Mouse (Mus musculus) small intestine, adult 2 months (tissue): ENCODE measurements around the gene Itga2. TPM values are rescaled to one million over a fixed set of nuclear protein-coding genes. Genes with fewer than 3 reads are reported as not detected.
A peak's percentile ranks its signal among the peaks of the same experiment; 100 is the strongest.

Source experiments
- H3K27ac ChIP-seq: fragments of 200-500 bp; 2 replicates; pipeline ENCODE4 v1.5.1; 2012; ENCODE audit warnings: low read depth, low read length, control low read depth, inconsistent platforms; ENCODE audit not compliant: insufficient read depth
- H3K27me3 ChIP-seq: fragments of 200-500 bp; 2 replicates; pipeline ENCODE4 v1.6.1; 2012; ENCODE audit warnings: mild to moderate bottlenecking, moderate library complexity, low read length, inconsistent platforms; ENCODE audit not compliant: control insufficient read depth, insufficient read depth
- H3K36me3 ChIP-seq: fragments of 200-500 bp; 2 replicates; pipeline ENCODE4 v1.6.1; 2012; ENCODE audit warnings: mild to moderate bottlenecking, low read length, control low read depth, inconsistent platforms; ENCODE audit not compliant: control insufficient read depth, insufficient read depth
- H3K4me1 ChIP-seq: fragments of 200-500 bp; 2 replicates; pipeline ENCODE4 v1.6.1; 2012; ENCODE audit warnings: low read length, inconsistent platforms, mixed read lengths; ENCODE audit not compliant: control insufficient read depth, insufficient read depth, insufficient read length
- H3K4me3 ChIP-seq: fragments of 200-500 bp; 2 replicates; pipeline ENCODE4 v1.5.1; 2012; ENCODE audit warnings: low read depth, mild to moderate bottlenecking, control low read depth, inconsistent platforms, low read length, moderate library complexity
- CTCF ChIP-seq: fragments of 200-500 bp; IDR thresholded peaks from 2 replicates; pipeline ENCODE4 v1.5.1; 2012; ENCODE audit warnings: low read depth, mild to moderate bottlenecking, control low read depth, inconsistent platforms, low read length, moderate library complexity, mixed read lengths; ENCODE audit not compliant: insufficient replicate concordance, insufficient read length; ENCODE audit errors: extremely low read depth
- POLR2A ChIP-seq: fragments of 200-500 bp; IDR thresholded peaks from 2 replicates; pipeline ENCODE4 v1.6.1; 2012; ENCODE audit warnings: low read depth, mild to moderate bottlenecking, control low read depth, inconsistent platforms, low read length, moderate library complexity
- WGBS: fragments of 180-500 bp; shearing (Covaris S2); methylation state at CpG from one replicate; pipeline ENCODE4 v1.1.7; 2018; 5-methylcytosine and 5-hydroxymethylcytosine counted together
- polyA plus RNA-seq: library from polyadenylated mRNA; depleted of rRNA; stranded (reverse); fragments of >200 nt; gene quantifications from 2 replicates; pipeline ENCODE4 v1.2.3, GENCODE M21; 2012

The Itga2 gene
- polyA plus RNA-seq, 1 experiment: 1.2 TPM

DNA sequence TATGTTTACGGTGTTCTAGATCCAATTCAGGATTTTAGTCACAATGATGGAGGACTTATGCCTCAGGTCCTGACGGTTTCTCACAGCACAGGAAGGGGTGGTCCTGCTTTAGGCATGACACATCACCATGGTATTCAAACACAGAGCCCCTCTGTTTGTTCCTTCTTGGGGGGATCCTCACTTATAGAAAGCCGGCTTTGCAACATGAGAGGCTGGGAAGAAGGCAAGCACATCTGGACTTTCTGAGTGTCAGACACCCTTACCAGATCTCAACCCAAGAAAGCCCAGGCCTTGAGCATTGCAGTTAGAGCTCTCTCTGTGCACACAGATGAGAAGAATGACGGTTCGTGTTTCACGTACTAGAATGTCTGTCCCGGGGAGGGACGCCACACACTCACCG is 92.8 kb downstream of the Itga2 start:
- H3K27me3 ChIP-seq: no peaks in the 10 kb centered on the region
- 92% methylated on average over 9 of the region's 9 CpGs for WGBS
- no peak overlapping the region for H3K27ac ChIP-seq
- TF ChIP-seq POLR2A (no peak), CTCF (no peak)
- no peak overlapping the region for H3K4me3 ChIP-seq
- H3K36me3 ChIP-seq: peaks cover 27% of the 10 kb centered on the region
- H3K4me1 ChIP-seq: peaks cover 2% of the 10 kb centered on the region; the same call in 1 of the 2 replicates

- Histone ChIP-seq H3K36me3 (peaks cover 27% of the 10 kb centered on the region), H3K4me1 (peaks cover 2% of the 10 kb centered on the region; the same call in 1 of the 2 replicates), H3K27ac (no peak overlapping the region), H3K4me3 (no peak overlapping the region), H3K27me3 (no peaks in the 10 kb centered on the region)
- WGBS: 38% methylated on average over 5 of the region's 5 CpGs
- TF ChIP-seq POLR2A (no peak), CTCF (no peak)
Measured at GRCm38 (mm10) chr13:114838535-114838990, 93.3 kb downstream of the Itga2 start.

DNA sequence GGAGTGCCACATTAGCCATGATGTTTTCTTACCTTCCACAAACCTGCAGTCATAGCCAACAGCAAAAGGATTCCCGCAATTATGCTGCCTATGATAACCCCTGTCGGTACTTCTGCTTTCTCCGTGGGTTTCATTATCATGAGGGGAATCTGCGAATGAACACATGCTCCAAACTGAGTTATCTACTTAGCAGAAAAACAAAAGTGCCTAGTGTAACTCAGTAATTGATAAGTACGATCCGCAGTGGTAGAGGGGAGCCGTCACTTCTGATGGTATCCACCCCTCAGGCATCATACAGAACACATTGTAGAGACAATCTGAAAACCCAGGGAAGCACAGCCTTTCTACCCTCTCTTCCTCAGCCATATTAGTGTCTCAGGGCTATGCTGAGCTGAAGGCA is 94.8 kb downstream of the Itga2 start:
- H3K4me1 ChIP-seq: peaks cover 4% of the 10 kb centered on the region; the same call in 1 of the 2 replicates
- peaks cover 26% of the 10 kb centered on the region for H3K36me3 ChIP-seq
- no peak overlapping the region for H3K27ac ChIP-seq
- no peaks in the 10 kb centered on the region for H3K27me3 ChIP-seq
- H3K4me3 ChIP-seq: no peak overlapping the region
- TF ChIP-seq CTCF (no peak), POLR2A (no peak)
- WGBS: 83% methylated on average over 7 of the region's 7 CpGs

GRCm38 (mm10) chr13:114834580-114834979 is 97.3 kb downstream of the Itga2 start:
- TF ChIP-seq CTCF: no peak
- no peak for TF ChIP-seq POLR2A
- peaks cover 38% of the 10 kb centered on the region for H3K36me3 ChIP-seq
- H3K27ac ChIP-seq: 0 out of 2 replicates have a peak overlapping the region, but pooled peaks have one; percentile 23
- H3K4me1 ChIP-seq: peaks cover 4% of the 10 kb centered on the region; the same call in 1 of the 2 replicates
- H3K27me3 ChIP-seq: no peaks in the 10 kb centered on the region
- 56% methylated on average over 2 of the region's 2 CpGs for WGBS
- H3K4me3 ChIP-seq: no peak overlapping the region

- TF ChIP-seq CTCF: no peak
- no peak for TF ChIP-seq POLR2A
- Histone ChIP-seq H3K27ac (no peak overlapping the region), H3K4me3 (no peak overlapping the region), H3K36me3 (peaks cover 41% of the 10 kb centered on the region), H3K4me1 (peaks cover 4% of the 10 kb centered on the region; the same call in 1 of the 2 replicates), H3K27me3 (no peaks in the 10 kb centered on the region)
- WGBS: 74% methylated on average over 4 of the region's 4 CpGs
Measured at GRCm38 (mm10) chr13:114833351-114833750, 98.5 kb downstream of the Itga2 start.

DNA sequence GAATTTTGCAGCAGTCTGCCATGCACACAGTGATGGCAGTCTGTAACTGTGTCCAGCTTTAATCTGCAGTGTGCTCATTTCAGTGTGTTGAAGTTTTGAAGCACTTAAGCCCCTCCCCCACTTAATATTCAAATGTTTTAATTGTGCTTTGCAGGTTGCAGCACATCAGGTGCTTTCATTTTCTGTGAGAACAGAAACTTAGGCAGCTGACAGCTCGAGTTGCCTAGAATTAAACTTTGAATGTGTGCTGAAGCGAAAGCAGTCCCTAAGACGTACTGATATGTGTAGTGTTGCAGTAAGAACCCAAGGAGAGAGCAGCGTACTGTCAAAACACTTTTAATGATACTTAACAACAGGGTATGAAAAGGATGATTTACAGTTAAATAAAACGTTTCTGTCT is 99.1 kb downstream of the Itga2 start:
- TF ChIP-seq POLR2A: no peak
- no peak for TF ChIP-seq CTCF

GRCm38 (mm10) chr13:114831367-114831833 is 100.5 kb downstream of the Itga2 start:
- TF ChIP-seq POLR2A (no peak), CTCF (no peak)
- H3K27me3 ChIP-seq: no peaks in the 10 kb centered on the region
- peaks cover 53% of the 10 kb centered on the region for H3K36me3 ChIP-seq
- H3K4me3 ChIP-seq: no peak overlapping the region
- peaks cover 4% of the 10 kb centered on the region; the same call in 1 of the 2 replicates for H3K4me1 ChIP-seq
- no peak overlapping the region for H3K27ac ChIP-seq
- WGBS: 82% methylated on average over 4 of the region's 4 CpGs

More for the DNA sequence above, 99.1 kb downstream of the Itga2 start:
- H3K27ac ChIP-seq: no peak overlapping the region
- 60% methylated on average over 5 of the region's 5 CpGs for WGBS
- H3K36me3 ChIP-seq: peaks cover 45% of the 10 kb centered on the region
- H3K4me1 ChIP-seq: peaks cover 4% of the 10 kb centered on the region; the same call in 1 of the 2 replicates
- H3K27me3 ChIP-seq: no peaks in the 10 kb centered on the region
- no peak overlapping the region for H3K4me3 ChIP-seq
